Mouse (Mus musculus) lung, postnatal 0 days (tissue): ENCODE results near the gene Egflam.
A peak's percentile ranks its signal among the peaks of the same experiment; 100 is the strongest.

ENCODE experiments used
- CTCF ChIP-seq: IDR thresholded peaks from 2 replicates; pipeline ENCODE4 v1.5.1; 2016; ENCODE audit warnings: antibody characterized with exemption, mild to moderate bottlenecking
- EP300 ChIP-seq: IDR thresholded peaks from 2 replicates; pipeline ENCODE4 v1.6.1; 2016; ENCODE audit warnings: antibody characterized with exemption, mild to moderate bottlenecking, control low read depth

DNA sequence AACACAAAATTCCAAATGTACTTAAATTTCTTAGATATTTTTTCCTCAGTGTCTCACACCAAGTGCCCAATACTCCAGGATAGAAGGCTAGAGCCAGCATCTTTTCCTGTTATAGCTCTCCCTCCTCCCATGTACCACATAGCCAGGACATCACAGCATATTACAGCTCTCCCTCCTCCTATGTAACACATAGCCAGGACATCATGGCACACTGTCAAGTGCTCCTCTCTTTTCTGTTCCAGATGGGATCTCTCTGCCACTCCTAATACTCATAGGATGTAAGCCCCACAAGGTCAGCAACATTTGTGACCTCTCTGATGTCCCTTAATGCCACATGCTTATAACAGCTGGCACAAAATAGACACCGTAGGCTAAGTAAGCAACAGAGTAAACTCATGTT, 65.3 kb downstream of the Egflam start:
- no peak for TF ChIP-seq CTCF
- TF ChIP-seq EP300 = 0 out of 2 replicates have a peak, but pooled peaks have one; percentile 19
